Mouse (Mus musculus): ENCODE results near the gene Pcnt.

Gene Pcnt

DNA sequence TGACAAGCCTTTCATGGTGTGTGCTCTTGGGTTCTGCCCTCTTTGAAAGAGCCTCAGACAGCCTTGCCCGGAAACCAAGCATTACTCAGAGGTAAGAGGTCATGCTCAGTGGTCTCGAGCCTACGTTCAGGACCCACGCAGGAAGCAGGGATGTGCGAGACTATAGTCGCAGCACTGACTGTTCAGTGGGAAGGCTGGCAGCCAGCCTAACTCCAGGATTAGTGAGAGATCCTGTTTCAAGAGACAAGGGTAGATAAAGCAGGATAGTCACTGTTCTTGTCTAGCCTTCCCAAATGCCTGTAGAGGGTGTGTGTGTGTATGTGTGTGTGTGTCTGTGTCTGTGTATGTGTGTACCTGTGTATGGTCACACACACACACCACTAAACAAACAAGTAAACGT, 126.4 kb downstream of the Pcnt start:
- DNase-seq (ENCODE audit: low spot score): no peak

DNA sequence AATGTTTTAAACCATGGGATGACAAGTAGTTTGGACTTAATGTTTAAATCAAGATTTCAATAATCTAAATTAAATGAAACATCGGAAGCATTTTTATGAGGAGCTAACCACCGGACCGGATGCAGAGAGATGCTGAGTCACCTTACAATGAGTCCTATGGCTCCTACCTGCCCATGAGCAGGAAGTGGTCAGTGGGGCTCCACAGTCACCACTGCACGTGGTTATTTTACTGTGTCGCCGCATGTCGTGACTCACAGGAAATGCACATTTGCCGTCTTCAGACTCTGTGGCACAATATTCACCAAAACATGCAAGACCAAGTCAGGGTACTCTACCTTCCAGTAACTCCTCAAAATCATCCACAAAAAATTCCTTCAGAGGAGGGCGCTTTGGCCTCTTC, 135.8 kb downstream of the Pcnt start:
- DNase-seq (ENCODE audit: low spot score): peak; percentile 63

All from T-cell, adult 2 months (primary cell).